Mouse (Mus musculus): ENCODE measurements around the gene Arfgef2. TPM values are rescaled to one million over a fixed set of nuclear protein-coding genes. Genes with fewer than 3 reads are reported as not detected.
A peak's percentile ranks its signal among the peaks of the same experiment; 100 is the strongest.

The Arfgef2 gene
- polyA plus RNA-seq, 1 experiment from 2014 or later, result 6.8 TPM

DNA sequence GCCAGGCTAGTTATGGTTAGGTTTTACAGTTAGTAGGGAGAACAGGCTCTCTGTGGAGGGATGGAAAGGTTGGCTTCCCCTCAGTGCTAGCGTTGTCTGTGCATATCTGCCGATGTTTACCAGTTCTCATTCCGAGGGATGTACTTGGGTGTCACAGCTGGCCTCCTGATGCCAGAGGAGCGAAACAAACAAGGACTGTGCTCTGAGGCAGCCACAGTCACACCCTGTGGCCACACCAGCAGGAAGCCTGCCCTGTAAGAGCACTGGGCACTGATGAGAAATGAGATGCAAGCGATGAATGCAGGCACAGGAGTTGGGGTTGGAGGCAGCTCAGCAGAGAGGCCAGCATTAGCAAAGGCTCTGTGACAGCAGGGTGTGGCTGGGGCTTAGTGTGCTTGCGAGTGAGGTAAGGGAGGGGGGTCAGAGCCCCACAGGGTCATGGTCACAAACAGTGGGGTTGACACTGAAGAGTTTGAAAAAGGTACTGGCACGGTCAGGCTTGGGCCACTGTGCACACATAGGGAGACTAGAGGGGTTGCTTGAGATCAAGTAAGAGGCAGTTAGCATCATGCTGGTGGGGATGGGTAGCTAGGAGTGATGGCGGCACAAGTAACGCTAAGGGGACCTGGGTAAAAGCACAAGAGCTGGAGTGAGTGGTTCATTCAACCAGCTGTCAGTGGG, 13.2 kb downstream of the Arfgef2 start:
- DNase-seq (no peak), ATAC-seq (ENCODE audit: low FRiP score, low TSS enrichment) (no peak)
- Histone ChIP-seq H3K4me1 (ENCODE audit: control insufficient read depth, insufficient read depth, low read length) (no peaks in the 10 kb centered on the region), H3K27me3 (ENCODE audit: control insufficient read depth, insufficient read depth, low read length) (no peaks in the 10 kb centered on the region), H3K4me3 (replicated peaks; ENCODE audit: low read depth, low read length) (no peak overlapping the region), H3K9ac (replicated peaks; ENCODE audit: low read length) (no peak overlapping the region), H3K9me3 (ENCODE audit: control insufficient read depth, low read length) (no peaks in the 10 kb centered on the region), H3K27ac (replicated peaks; ENCODE audit: low read depth, low read length) (no peak overlapping the region), H3K4me2 (ENCODE audit: low read length) (no peak overlapping the region), H3K36me3 (ENCODE audit: control insufficient read depth, insufficient read depth, low read length) (no peaks in the 10 kb centered on the region)
- WGBS, result 83% methylated on average over 9 of the region's 9 CpGs

GRCm38 (mm10) chr2:166819849-166820248, 14.5 kb downstream of the Arfgef2 start:
- WGBS, result 94% methylated on average over 8 of the region's 8 CpGs
- H3K4me2 ChIP-seq (ENCODE audit: low read length), result no peak overlapping the region
- no peak for ATAC-seq (ENCODE audit: low FRiP score, low TSS enrichment)

GRCm38 (mm10) chr2:166820844-166821243, 15.5 kb downstream of the Arfgef2 start:
- Histone ChIP-seq H3K4me1 (ENCODE audit: control insufficient read depth, insufficient read depth, low read length) (no peaks in the 10 kb centered on the region), H3K27ac (replicated peaks; ENCODE audit: low read depth, low read length) (no peak overlapping the region)
- WGBS, result 75% methylated on average over 2 of the region's 2 CpGs

More at GRCm38 (mm10) chr2:166819849-166820248, 14.5 kb downstream of the Arfgef2 start:
- Histone ChIP-seq H3K27me3 (ENCODE audit: control insufficient read depth, insufficient read depth, low read length) (no peaks in the 10 kb centered on the region), H3K36me3 (ENCODE audit: control insufficient read depth, insufficient read depth, low read length) (no peaks in the 10 kb centered on the region), H3K4me3 (replicated peaks; ENCODE audit: low read depth, low read length) (no peak overlapping the region), H3K9ac (replicated peaks; ENCODE audit: low read length) (no peak overlapping the region), H3K4me1 (ENCODE audit: control insufficient read depth, insufficient read depth, low read length) (no peaks in the 10 kb centered on the region), H3K9me3 (ENCODE audit: control insufficient read depth, low read length) (no peaks in the 10 kb centered on the region), H3K27ac (replicated peaks; ENCODE audit: low read depth, low read length) (no peak overlapping the region)
- no peak for DNase-seq

DNA sequence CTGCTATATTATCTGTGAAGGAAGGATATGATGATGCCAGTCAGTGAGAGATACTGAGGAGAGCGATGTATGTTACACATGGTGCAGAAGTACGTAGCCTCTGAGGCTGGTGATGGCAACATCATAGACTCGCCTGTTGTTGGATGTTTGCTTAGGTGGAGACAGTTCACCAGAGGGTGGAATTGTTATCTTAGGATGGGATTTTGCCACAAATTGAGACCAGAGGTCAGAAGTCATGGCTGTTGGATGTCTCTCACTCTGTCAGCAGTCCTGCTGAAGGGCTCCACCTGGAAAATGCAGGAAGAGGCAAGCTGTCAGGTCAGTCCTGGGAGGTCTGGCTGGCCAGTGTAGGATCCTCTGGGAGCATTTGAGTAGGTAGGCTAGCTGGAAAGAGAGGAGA, 16.0 kb downstream of the Arfgef2 start:
- Histone ChIP-seq H3K9me3 (ENCODE audit: control insufficient read depth, low read length) (no peaks in the 10 kb centered on the region), H3K4me3 (replicated peaks; ENCODE audit: low read depth, low read length) (no peak overlapping the region), H3K36me3 (ENCODE audit: control insufficient read depth, insufficient read depth, low read length) (no peaks in the 10 kb centered on the region), H3K27me3 (ENCODE audit: control insufficient read depth, insufficient read depth, low read length) (no peaks in the 10 kb centered on the region), H3K27ac (replicated peaks; ENCODE audit: low read depth, low read length) (no peak overlapping the region), H3K9ac (replicated peaks; ENCODE audit: low read length) (no peak overlapping the region), H3K4me1 (ENCODE audit: control insufficient read depth, insufficient read depth, low read length) (no peaks in the 10 kb centered on the region), H3K4me2 (ENCODE audit: low read length) (no peak overlapping the region)
- DNase-seq, result no peak
- ATAC-seq (ENCODE audit: low FRiP score, low TSS enrichment), result no peak
- WGBS, result 97% methylated on average over 3 of the region's 3 CpGs

More at GRCm38 (mm10) chr2:166820844-166821243, 15.5 kb downstream of the Arfgef2 start:
- DNase-seq (no peak), ATAC-seq (ENCODE audit: low FRiP score, low TSS enrichment) (no peak)
- no peaks in the 10 kb centered on the region for H3K27me3 ChIP-seq (ENCODE audit: control insufficient read depth, insufficient read depth, low read length)
- no peaks in the 10 kb centered on the region for H3K9me3 ChIP-seq (ENCODE audit: control insufficient read depth, low read length)
- no peak overlapping the region for H3K4me2 ChIP-seq (ENCODE audit: low read length)
- no peak overlapping the region for H3K4me3 ChIP-seq (replicated peaks; ENCODE audit: low read depth, low read length)
- H3K36me3 ChIP-seq (ENCODE audit: control insufficient read depth, insufficient read depth, low read length), result no peaks in the 10 kb centered on the region
- no peak overlapping the region for H3K9ac ChIP-seq (replicated peaks; ENCODE audit: low read length)

- no peaks in the 10 kb centered on the region for H3K4me1 ChIP-seq (ENCODE audit: control insufficient read depth, insufficient read depth, low read length)
- DNase-seq (no peak), ATAC-seq (ENCODE audit: low FRiP score, low TSS enrichment) (no peak)
- no peak overlapping the region for H3K9ac ChIP-seq (replicated peaks; ENCODE audit: low read length)
- no peaks in the 10 kb centered on the region for H3K27me3 ChIP-seq (ENCODE audit: control insufficient read depth, insufficient read depth, low read length)
- H3K27ac ChIP-seq (replicated peaks; ENCODE audit: low read depth, low read length), result no peak overlapping the region
- 70% methylated on average over 10 of the region's 10 CpGs for WGBS
- no peaks in the 10 kb centered on the region for H3K9me3 ChIP-seq (ENCODE audit: control insufficient read depth, low read length)
- H3K36me3 ChIP-seq (ENCODE audit: control insufficient read depth, insufficient read depth, low read length), result no peaks in the 10 kb centered on the region
- H3K4me3 ChIP-seq (replicated peaks; ENCODE audit: low read depth, low read length), result no peak overlapping the region
- H3K4me2 ChIP-seq (ENCODE audit: low read length), result no peak overlapping the region
Observed at GRCm38 (mm10) chr2:166822119-166822826, 16.9 kb downstream of the Arfgef2 start.

GRCm38 (mm10) chr2:166822901-166823300, 17.5 kb downstream of the Arfgef2 start:
- DNase-seq (peak; percentile 4), ATAC-seq (ENCODE audit: low FRiP score, low TSS enrichment) (no peak)
- H3K4me3 ChIP-seq (replicated peaks; ENCODE audit: low read depth, low read length), result no peak overlapping the region
- no peak overlapping the region for H3K9ac ChIP-seq (replicated peaks; ENCODE audit: low read length)
- no peak overlapping the region for H3K27ac ChIP-seq (replicated peaks; ENCODE audit: low read depth, low read length)
- H3K27me3 ChIP-seq (ENCODE audit: control insufficient read depth, insufficient read depth, low read length), result no peaks in the 10 kb centered on the region
- H3K4me2 ChIP-seq (ENCODE audit: low read length), result no peak overlapping the region
- no peaks in the 10 kb centered on the region for H3K9me3 ChIP-seq (ENCODE audit: control insufficient read depth, low read length)
- 72% methylated on average over 2 of the region's 2 CpGs for WGBS
- 0 out of 2 replicates have a peak, but pooled peaks cover 3% of the 10 kb centered on the region for H3K36me3 ChIP-seq (ENCODE audit: control insufficient read depth, insufficient read depth, low read length)
- H3K4me1 ChIP-seq (ENCODE audit: control insufficient read depth, insufficient read depth, low read length), result no peaks in the 10 kb centered on the region

DNA sequence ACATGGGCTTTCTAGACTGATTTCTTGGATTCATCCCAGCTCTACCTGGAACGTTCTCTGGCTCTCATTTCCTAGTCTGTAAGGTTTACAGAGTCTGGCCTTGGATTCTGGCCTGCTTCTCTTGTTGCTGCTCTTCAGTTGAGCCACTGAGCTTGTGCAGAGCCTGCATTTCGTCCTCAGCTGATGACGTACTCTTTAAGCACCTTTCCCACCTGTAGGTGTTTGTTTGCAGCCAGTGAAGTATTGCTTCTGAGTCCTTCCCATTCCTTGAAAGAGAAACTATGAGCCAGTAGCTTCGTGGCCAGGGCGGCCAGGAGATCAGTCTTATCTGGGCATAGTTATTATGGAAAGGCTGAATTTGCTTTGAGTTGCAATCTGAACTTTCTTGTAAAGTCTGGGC, 19.0 kb downstream of the Arfgef2 start:
- ATAC-seq (ENCODE audit: low FRiP score, low TSS enrichment) (no peak), DNase-seq (no peak)
- Histone ChIP-seq H3K4me3 (replicated peaks; ENCODE audit: low read depth, low read length) (no peak overlapping the region), H3K27me3 (ENCODE audit: control insufficient read depth, insufficient read depth, low read length) (no peaks in the 10 kb centered on the region), H3K4me2 (ENCODE audit: low read length) (no peak overlapping the region), H3K36me3 (ENCODE audit: control insufficient read depth, insufficient read depth, low read length) (0 out of 2 replicates have a peak, but pooled peaks cover 6% of the 10 kb centered on the region), H3K4me1 (ENCODE audit: control insufficient read depth, insufficient read depth, low read length) (no peaks in the 10 kb centered on the region), H3K27ac (replicated peaks; ENCODE audit: low read depth, low read length) (no peak overlapping the region), H3K9ac (replicated peaks; ENCODE audit: low read length) (no peak overlapping the region), H3K9me3 (ENCODE audit: control insufficient read depth, low read length) (no peaks in the 10 kb centered on the region)
- WGBS, result 94% methylated on average over 5 of the region's 5 CpGs

GRCm38 (mm10) chr2:166824998-166825397, 19.6 kb downstream of the Arfgef2 start:
- WGBS, result 96% methylated on average over 5 of the region's 5 CpGs
- Histone ChIP-seq H3K4me1 (ENCODE audit: control insufficient read depth, insufficient read depth, low read length) (no peaks in the 10 kb centered on the region), H3K27ac (replicated peaks; ENCODE audit: low read depth, low read length) (no peak overlapping the region), H3K27me3 (ENCODE audit: control insufficient read depth, insufficient read depth, low read length) (no peaks in the 10 kb centered on the region), H3K9me3 (ENCODE audit: control insufficient read depth, low read length) (no peaks in the 10 kb centered on the region), H3K4me3 (replicated peaks; ENCODE audit: low read depth, low read length) (no peak overlapping the region), H3K9ac (replicated peaks; ENCODE audit: low read length) (no peak overlapping the region), H3K36me3 (ENCODE audit: control insufficient read depth, insufficient read depth, low read length) (0 out of 2 replicates have a peak, but pooled peaks cover 6% of the 10 kb centered on the region), H3K4me2 (ENCODE audit: low read length) (no peak overlapping the region)
- ATAC-seq (ENCODE audit: low FRiP score, low TSS enrichment) (no peak), DNase-seq (no peak)
